Mouse (Mus musculus) lung, adult 2 months (tissue): Measurements from ENCODE around the gene Gm44596.

ENCODE experiments used
- CTCF ChIP-seq: fragments of 200-500 bp; IDR thresholded peaks from 2 replicates; pipeline ENCODE4 v1.5.1; 2011; ENCODE audit warnings: mild to moderate bottlenecking, low read length, control low read depth; ENCODE audit not compliant: insufficient read depth
- POLR2A ChIP-seq: fragments of 200-500 bp; IDR thresholded peaks from 2 replicates; pipeline ENCODE4 v1.6.1; 2011; ENCODE audit warnings: low read depth, mild to moderate bottlenecking, control low read depth, low read length, borderline replicate concordance; ENCODE audit errors: extremely low read depth

DNA sequence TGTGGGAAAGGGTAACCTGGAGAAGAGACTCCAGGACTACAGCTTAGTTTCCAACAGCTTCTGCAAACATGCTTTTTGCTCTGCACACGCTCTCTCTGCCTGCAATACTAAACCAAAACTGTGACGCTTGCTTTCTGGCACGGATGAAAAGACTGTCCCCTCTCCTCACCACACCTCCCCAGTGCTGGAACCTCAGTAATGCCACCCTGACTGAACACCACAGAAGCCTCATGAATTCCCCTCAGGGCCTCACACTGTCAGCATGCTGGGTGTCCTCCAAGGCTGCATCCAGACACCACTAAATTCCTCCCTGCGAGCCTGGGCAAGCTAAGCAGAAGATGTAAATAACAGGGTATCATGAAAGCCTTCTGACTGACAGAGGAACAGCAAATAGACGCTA lies 36.4 kb upstream of the Gm44596 start:
- TF ChIP-seq CTCF (no peak), POLR2A (no peak)
